Mouse (Mus musculus): ENCODE results near the gene Fbxo36. TPM values are rescaled to one million over a fixed set of nuclear protein-coding genes. Genes with fewer than 3 reads are reported as not detected.

The Fbxo36 gene
- total and polyA plus RNA-seq, 2 experiments from 2014 or later = 3.7 to 10.1 TPM

GRCm38 (mm10) chr1:84877590-84877989 lies 37.9 kb downstream of the Fbxo36 start:
- Histone ChIP-seq H3K27me3 (ENCODE audit: insufficient read depth, low read length) (no peaks in the 10 kb centered on the region), H3K27ac (no peak overlapping the region), H3K4me2 (ENCODE audit: low read depth, low read length) (no peak overlapping the region), H3K9ac (replicated peaks; ENCODE audit: low read length) (no peak overlapping the region), H3K4me3 (ENCODE audit: low read length) (no peak overlapping the region), H3K36me3 (ENCODE audit: insufficient read depth, low read length) (no peaks in the 10 kb centered on the region), H3K4me1 (ENCODE audit: insufficient read depth, low read length) (no peaks in the 10 kb centered on the region), H3K9me3 (ENCODE audit: low read length) (no peaks in the 10 kb centered on the region)
- 92% methylated on average over 2 of the region's 2 CpGs for WGBS
- DNase-seq (ENCODE audit: low spot score) (no peak), ATAC-seq (no peak)
- no peak for TF ChIP-seq CTCF (IDR thresholded peaks at IDR 0.05; ENCODE audit: low read depth)

GRCm38 (mm10) chr1:84879571-84880120 lies 40.0 kb downstream of the Fbxo36 start:
- H3K4me3 ChIP-seq (ENCODE audit: low read length) = no peak overlapping the region
- H3K27me3 ChIP-seq (ENCODE audit: insufficient read depth, low read length) = no peaks in the 10 kb centered on the region
- H3K9me3 ChIP-seq (ENCODE audit: low read length) = no peaks in the 10 kb centered on the region
- no peak overlapping the region for H3K27ac ChIP-seq
- ATAC-seq = no peak
- WGBS = 94% methylated on average over 8 of the region's 8 CpGs
- H3K36me3 ChIP-seq (ENCODE audit: insufficient read depth, low read length) = no peaks in the 10 kb centered on the region
- H3K4me1 ChIP-seq (ENCODE audit: insufficient read depth, low read length) = no peaks in the 10 kb centered on the region
- no peak for DNase-seq (ENCODE audit: low spot score)
- no peak for TF ChIP-seq CTCF (IDR thresholded peaks at IDR 0.05; ENCODE audit: low read depth)
- no peak overlapping the region for H3K9ac ChIP-seq (replicated peaks; ENCODE audit: low read length)
- no peak overlapping the region for H3K4me2 ChIP-seq (ENCODE audit: low read depth, low read length)

GRCm38 (mm10) chr1:84881248-84882065 lies 41.8 kb downstream of the Fbxo36 start:
- WGBS = 63% methylated on average over 11 of the region's 11 CpGs
- H3K4me2 ChIP-seq (ENCODE audit: low read depth, low read length) = no peak overlapping the region
- DNase-seq (ENCODE audit: low spot score) = no peak
- no peaks in the 10 kb centered on the region for H3K27me3 ChIP-seq (ENCODE audit: insufficient read depth, low read length)
- ATAC-seq = no peak
- no peaks in the 10 kb centered on the region for H3K36me3 ChIP-seq (ENCODE audit: insufficient read depth, low read length)
- TF ChIP-seq CTCF (IDR thresholded peaks at IDR 0.05; ENCODE audit: low read depth) = 0 out of 2 replicates have a peak, but pooled peaks have one; percentile 4
- no peak overlapping the region for H3K27ac ChIP-seq
- no peaks in the 10 kb centered on the region for H3K4me1 ChIP-seq (ENCODE audit: insufficient read depth, low read length)
- H3K9me3 ChIP-seq (ENCODE audit: low read length) = no peaks in the 10 kb centered on the region
- no peak overlapping the region for H3K4me3 ChIP-seq (ENCODE audit: low read length)
- H3K9ac ChIP-seq (replicated peaks; ENCODE audit: low read length) = no peak overlapping the region

GRCm38 (mm10) chr1:84882066-84882532 lies 42.5 kb downstream of the Fbxo36 start:
- Histone ChIP-seq H3K9ac (replicated peaks; ENCODE audit: low read length) (no peak overlapping the region), H3K4me2 (ENCODE audit: low read depth, low read length) (no peak overlapping the region), H3K36me3 (ENCODE audit: insufficient read depth, low read length) (no peaks in the 10 kb centered on the region), H3K4me1 (ENCODE audit: insufficient read depth, low read length) (no peaks in the 10 kb centered on the region), H3K27ac (no peak overlapping the region), H3K27me3 (ENCODE audit: insufficient read depth, low read length) (no peaks in the 10 kb centered on the region), H3K4me3 (ENCODE audit: low read length) (no peak overlapping the region), H3K9me3 (ENCODE audit: low read length) (no peaks in the 10 kb centered on the region)
- TF ChIP-seq CTCF (IDR thresholded peaks at IDR 0.05; ENCODE audit: low read depth) = no peak
- WGBS = 38% methylated on average over 2 of the region's 2 CpGs
- DNase-seq (ENCODE audit: low spot score) (no peak), ATAC-seq (no peak)

GRCm38 (mm10) chr1:84882937-84883336 lies 43.3 kb downstream of the Fbxo36 start:
- Histone ChIP-seq H3K4me2 (ENCODE audit: low read depth, low read length) (no peak overlapping the region), H3K4me1 (ENCODE audit: insufficient read depth, low read length) (no peaks in the 10 kb centered on the region), H3K9ac (replicated peaks; ENCODE audit: low read length) (no peak overlapping the region), H3K4me3 (ENCODE audit: low read length) (no peak overlapping the region), H3K9me3 (ENCODE audit: low read length) (no peaks in the 10 kb centered on the region), H3K27ac (no peak overlapping the region), H3K27me3 (ENCODE audit: insufficient read depth, low read length) (no peaks in the 10 kb centered on the region), H3K36me3 (ENCODE audit: insufficient read depth, low read length) (no peaks in the 10 kb centered on the region)
- TF ChIP-seq CTCF (IDR thresholded peaks at IDR 0.05; ENCODE audit: low read depth) = no peak
- ATAC-seq (no peak), DNase-seq (ENCODE audit: low spot score) (no peak)
- WGBS = 90% methylated on average over 4 of the region's 4 CpGs

GRCm38 (mm10) chr1:84883889-84884288 lies 44.2 kb downstream of the Fbxo36 start:
- no peak for TF ChIP-seq CTCF (IDR thresholded peaks at IDR 0.05; ENCODE audit: low read depth)
- no peaks in the 10 kb centered on the region for H3K27me3 ChIP-seq (ENCODE audit: insufficient read depth, low read length)
- H3K36me3 ChIP-seq (ENCODE audit: insufficient read depth, low read length) = no peaks in the 10 kb centered on the region
- no peak overlapping the region for H3K9ac ChIP-seq (replicated peaks; ENCODE audit: low read length)
- DNase-seq (ENCODE audit: low spot score) (no peak), ATAC-seq (no peak)
- H3K9me3 ChIP-seq (ENCODE audit: low read length) = no peaks in the 10 kb centered on the region
- H3K4me2 ChIP-seq (ENCODE audit: low read depth, low read length) = no peak overlapping the region
- WGBS = 52% methylated on average over 4 of the region's 4 CpGs
- no peaks in the 10 kb centered on the region for H3K4me1 ChIP-seq (ENCODE audit: insufficient read depth, low read length)
- no peak overlapping the region for H3K27ac ChIP-seq
- H3K4me3 ChIP-seq (ENCODE audit: low read length) = no peak overlapping the region

- peak; percentile 25; the same call in 1 of the 2 replicates for TF ChIP-seq CTCF (IDR thresholded peaks at IDR 0.05; ENCODE audit: low read depth)
- Histone ChIP-seq H3K9me3 (ENCODE audit: low read length) (no peaks in the 10 kb centered on the region), H3K9ac (replicated peaks; ENCODE audit: low read length) (no peak overlapping the region), H3K4me2 (ENCODE audit: low read depth, low read length) (no peak overlapping the region), H3K27me3 (ENCODE audit: insufficient read depth, low read length) (no peaks in the 10 kb centered on the region), H3K4me3 (ENCODE audit: low read length) (no peak overlapping the region), H3K36me3 (ENCODE audit: insufficient read depth, low read length) (no peaks in the 10 kb centered on the region), H3K27ac (no peak overlapping the region), H3K4me1 (ENCODE audit: insufficient read depth, low read length) (no peaks in the 10 kb centered on the region)
- 83% methylated on average over 3 of the region's 3 CpGs for WGBS
- DNase-seq (ENCODE audit: low spot score) (no peak), ATAC-seq (no peak)
These were observed 45.5 kb downstream of the Fbxo36 start for GRCm38 (mm10) chr1:84885174-84885573.

Measured in hindbrain, postnatal 0 days (tissue).